Mouse (Mus musculus) cortical plate, adult 2 months (tissue): ENCODE data around the gene Dclk1.

Source experiments
- CTCF ChIP-seq: fragments of 200-500 bp; IDR thresholded peaks from 2 replicates; pipeline ENCODE4 v1.5.1; 2011; ENCODE audit warnings: mild to moderate bottlenecking, control low read depth, low read length; ENCODE audit not compliant: insufficient read depth; ENCODE audit errors: extremely low read depth
- POLR2A ChIP-seq: fragments of 200-500 bp; IDR thresholded peaks from 2 replicates; pipeline ENCODE4 v1.6.1; 2011; ENCODE audit warnings: mild to moderate bottlenecking, low read length, control low read depth; ENCODE audit not compliant: insufficient read depth; ENCODE audit errors: extremely low read depth

GRCm38 (mm10) chr3:55549376-55549775, 307.2 kb downstream of the Dclk1 start:
- no peak for TF ChIP-seq CTCF
- no peak for TF ChIP-seq POLR2A
